Mouse (Mus musculus): ENCODE measurements around the gene Alox12.

Alox12 gene

DNA sequence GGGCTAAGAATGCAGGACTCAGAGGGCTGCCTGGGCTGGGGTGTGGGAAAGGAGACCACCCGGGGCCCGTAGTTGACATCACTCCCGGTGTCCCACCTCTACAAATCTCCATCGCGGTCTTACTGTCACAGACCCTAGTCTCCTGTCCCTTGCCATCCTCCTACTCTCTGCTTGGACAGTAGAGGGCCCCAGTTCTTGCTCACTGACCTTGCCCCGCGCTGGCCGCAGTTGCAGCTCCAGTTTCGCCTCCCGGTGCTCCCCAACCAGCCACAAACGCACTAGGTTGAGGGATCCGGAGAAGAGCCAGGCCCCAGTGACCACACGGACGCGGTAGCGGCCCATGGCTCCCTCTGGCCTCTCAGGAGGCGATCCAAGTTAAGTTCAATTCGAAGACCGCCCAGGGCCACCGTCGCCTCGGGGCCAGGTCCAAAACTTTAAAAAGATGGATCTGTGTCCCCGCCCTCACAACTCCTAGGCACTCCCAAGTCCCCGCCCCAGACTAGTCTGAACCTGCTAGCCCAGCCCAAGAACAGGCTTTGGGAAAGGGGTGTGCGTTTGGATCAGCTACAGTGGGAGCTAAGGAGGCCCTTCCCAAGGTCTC, at the start of gene Alox12:
Alox12 (minus strand) TSS at position 423 of the 601 bp plus-strand sequence.
- in situ Hi-C loops (cut with MboI) = no loop called here

DNA sequence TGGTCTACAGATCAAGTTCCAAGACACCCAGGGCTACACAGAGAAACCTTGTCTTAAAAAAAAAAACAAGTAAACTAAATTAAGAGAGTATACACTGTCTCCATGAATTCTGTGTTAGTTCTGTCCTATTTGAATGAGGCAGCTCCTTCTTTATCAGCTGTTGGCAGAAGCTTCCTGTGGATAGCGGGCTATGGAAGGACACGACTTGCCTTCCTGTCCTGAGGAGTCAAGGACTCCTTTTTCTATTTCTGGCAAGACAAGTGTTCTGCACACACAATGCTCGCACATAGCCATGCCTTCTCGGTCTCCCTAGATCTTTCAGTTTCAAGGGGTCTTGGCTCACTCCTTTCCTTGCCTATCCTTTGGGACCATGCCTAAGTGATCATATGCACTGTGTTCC, 47.1 kb upstream of the Alox12 start:
- in situ Hi-C loops (cut with MboI) = no loop called here

DNA sequence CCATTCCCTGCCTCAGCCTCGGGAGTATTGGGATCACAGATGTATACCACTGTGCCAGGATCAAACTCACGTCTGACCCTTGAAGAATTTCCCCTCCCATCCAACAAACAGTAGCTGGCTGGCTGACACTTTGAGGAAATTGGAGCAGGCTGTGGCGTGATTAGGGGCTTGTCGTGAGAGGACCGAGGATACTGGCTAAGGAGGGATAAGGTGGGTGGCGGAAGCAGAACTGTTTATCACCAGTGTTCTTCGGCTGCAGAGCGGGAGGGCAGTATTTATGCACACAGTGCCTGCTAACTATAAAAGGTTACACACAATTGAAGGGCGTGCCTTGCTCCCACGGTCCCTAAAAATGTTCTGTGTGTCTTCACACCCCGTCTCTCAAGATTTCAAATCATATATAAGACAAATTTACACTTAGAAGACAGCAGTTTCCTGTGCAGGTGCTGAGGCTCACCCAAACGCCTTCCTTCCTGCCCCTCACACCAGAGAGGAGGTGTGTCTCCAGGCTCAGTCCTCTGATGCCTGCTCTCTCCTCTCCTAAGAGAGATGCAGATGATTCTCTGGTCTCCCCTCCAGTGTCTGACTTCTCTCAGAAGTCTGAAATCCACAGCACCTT, 42.8 kb upstream of the Alox12 start:
- in situ Hi-C loops (cut with MboI) = no loop called here

DNA sequence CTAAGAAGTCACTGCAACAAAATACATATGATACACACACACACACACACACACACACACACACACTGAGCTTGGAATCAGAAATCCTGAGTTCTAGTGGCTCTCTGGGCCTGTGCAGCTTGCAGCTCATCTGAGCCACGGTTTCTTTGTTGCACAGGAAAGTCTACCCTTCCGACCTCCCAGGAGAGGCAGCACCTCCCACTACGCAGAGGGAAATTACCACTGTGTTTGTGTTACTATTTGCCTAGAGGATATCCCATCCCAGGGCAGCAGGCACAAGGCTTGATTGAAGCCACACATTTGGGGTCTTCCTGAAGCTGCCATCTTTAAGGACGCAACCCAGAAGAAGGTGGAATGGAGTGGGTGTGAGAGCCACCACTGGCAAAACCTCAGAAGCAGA, 42.3 kb upstream of the Alox12 start:
- in situ Hi-C loops (cut with MboI) = no loop called here

DNA sequence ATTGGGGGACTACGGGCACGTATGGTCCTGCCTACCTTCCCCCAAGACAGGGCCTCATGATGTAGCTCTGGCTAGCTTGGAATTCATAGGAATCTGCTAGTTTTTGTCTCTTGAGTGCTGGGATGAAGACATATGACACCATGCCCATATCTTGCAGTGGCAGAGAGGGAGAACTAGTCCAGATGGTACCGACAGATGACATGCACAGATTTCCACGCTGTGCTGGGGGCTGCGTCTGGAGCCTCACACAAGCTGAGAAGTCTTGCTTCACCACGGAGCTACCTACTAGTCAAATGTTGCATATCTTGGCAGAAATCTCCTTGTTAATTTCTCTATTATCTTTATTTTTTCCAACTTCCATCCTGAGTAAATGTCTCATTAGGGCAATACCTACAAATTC, 38.7 kb upstream of the Alox12 start:
- in situ Hi-C loops (cut with MboI) = no loop called here

DNA sequence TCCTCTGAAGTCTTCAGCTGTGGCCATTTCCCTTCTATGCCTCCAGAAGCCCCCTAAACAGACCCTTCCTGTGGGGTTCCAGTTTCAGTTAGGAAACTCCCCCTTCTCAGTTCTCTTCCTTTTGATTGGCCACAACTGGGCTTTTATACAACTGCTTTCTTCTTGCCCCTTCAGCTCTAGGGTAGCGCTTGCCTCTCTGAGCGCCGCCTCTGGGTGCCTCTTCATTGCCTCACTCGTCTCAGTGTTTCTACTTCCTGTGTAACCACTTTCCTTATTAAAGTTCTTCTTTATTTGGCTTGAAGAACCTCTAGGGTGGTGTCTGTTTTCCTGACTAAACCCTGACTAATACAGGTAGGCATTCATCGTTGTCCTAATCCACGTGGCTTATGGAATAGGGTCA, 36.1 kb upstream of the Alox12 start:
- in situ Hi-C loops (cut with MboI) = no loop called here

DNA sequence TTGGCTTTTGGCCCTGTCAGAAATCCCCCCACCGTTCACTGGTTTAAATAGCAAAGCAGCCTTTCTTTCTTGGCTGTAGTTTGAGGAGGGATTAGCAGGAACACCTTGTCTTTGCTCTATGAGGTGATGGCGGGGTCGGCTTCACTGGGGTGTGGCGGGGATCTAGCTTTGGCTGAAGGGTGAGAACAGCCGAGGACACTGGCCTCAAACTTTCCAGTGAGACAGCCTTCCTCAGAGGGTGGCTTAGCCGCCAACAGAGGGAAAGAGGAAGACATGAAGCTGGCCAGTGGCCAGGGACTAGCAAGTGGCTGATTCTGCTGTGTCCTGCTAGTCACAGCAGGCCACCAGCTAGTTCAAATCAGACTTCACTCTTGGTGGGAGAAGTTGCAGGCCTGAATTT, 34.1 kb upstream of the Alox12 start:
- in situ Hi-C loops (cut with MboI) = no loop called here

DNA sequence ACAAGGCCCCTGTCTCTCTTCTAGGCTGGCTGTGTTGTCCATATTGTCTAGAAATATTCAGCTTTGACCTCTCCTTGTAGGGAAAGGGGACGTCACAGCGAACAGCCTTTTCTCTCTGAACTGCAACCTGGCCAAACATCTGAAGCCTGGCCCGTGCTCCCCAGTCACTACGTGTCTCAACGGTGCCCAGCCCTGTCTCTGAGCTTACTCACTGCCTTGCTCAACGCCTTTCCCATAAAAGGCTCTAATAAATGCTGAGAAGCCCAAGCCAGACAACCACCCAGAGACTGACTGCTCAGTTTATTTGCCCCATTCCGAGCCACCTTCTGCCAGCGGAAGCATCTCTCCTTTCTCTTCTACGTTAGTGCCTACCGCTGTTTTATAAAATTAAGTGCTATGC, 32.9 kb upstream of the Alox12 start:
- in situ Hi-C loops (cut with MboI) = no loop called here

DNA sequence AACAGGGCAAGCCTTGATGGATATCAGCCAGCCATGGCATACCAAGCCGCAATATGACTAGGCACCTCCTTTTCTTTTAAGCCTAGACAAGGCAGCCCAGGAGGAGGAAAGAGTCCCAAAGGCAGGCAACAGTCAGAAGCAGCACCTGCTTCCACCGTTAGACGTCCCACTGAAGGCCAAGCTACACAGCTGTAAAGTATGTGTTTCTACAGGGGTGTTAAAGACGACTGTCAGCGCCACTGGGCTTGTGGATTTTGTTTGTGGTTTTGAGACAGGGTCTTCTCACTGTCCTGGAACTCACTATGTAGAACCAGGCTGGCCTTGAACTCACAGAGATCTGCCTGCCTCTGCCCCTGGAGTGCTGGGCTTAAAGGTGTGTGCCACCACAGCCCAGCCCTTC, 30.5 kb upstream of the Alox12 start:
- in situ Hi-C loops (cut with MboI) = no loop called here

DNA sequence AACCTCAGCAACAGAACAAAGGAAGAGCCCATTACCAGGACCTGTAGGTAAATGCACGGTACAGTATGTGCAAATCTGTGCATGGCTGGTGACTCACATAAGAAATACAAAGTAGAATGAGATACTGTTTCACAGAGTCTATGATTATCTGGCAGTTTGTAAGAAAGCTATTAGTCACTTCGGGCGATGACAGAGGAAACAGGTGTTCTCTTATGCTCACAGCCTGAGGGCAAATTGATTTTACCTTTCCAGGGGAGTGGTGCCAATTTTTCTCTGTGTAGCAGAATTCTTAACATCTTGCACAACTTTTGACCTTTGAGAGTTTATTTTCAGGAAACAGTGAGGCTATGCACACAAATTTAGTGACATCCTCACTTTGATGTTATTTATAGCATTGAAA, 29.6 kb upstream of the Alox12 start:
- in situ Hi-C loops (cut with MboI) = no loop called here

DNA sequence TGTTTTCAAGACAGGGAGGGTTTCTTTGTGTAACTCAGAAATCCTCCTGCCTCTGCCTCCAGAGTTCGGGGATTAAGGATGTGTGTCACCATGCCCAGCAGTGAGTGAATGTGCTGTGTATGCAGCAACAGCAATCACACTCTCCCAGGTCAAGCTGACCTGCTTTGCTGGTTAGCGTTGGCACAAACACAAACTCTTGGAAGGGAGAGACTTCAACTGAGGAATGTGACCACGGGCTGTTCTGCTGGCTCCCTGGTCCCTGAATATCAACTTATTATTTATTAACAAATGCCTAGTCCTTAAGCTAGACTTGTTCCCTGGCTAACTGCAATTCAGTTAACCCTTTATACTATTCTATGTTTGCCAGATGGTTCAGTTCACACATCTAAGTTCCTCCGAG, 28.5 kb upstream of the Alox12 start:
- in situ Hi-C loops (cut with MboI) = no loop called here

DNA sequence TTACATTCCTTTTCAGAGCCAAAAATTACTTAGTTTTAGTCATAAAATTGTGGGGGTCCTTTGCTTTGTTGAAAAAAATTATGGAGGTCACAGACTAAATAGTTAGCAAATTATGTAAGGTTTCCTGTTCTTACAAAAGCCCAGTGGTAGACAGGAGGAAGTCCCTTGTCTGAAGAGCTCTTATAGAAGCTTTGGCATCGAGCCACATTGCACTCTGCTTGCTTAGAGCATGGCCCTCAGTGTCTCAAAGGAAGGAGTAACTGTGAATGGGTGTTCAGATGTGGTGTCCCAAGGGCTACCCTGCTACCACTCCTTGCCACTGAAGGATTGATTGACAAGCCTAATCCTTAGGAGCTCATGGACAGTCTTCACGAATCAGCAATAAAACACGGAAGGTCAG, 25.3 kb upstream of the Alox12 start:
- in situ Hi-C loops (cut with MboI) = no loop called here

DNA sequence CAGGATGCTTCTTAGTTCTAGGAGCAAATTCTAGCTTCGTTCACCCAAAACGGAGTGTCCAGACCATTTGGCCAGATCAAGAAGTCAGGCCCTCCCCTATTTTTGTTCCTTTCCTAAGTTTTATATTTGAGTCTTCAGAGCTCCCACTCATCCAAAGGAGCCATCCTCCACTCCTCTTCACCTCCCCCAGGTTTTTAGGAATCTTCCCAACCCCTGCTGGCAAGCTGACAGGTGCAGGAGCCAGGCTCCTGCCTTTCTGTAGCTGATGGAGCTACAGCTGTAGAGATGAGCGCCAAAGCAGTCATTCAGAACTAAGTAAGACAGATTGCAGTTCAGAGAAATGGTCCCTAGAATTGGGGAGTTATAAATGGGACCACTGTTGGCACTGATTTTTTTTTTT, 23.8 kb upstream of the Alox12 start:
- in situ Hi-C loops (cut with MboI) = no loop called here

DNA sequence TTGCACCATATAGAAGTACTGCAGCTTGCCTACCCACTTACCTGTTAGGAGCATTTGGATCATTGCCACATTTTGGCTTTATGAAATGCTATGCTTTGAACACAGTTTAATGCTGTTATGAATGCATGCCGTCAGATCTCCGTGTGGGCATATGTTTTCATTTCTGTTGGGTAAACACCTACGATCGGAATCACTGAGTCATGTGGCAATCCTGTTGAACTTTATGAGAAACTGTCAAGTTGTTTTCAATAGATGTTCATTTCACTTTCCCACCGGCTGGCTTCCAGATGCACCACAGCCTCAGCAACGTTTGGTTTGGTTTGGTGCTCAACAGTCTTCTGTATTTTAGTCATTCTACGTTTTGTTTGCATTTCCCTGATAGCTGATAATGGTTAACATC, 16.5 kb upstream of the Alox12 start:
- in situ Hi-C loops (cut with MboI) = no loop called here

DNA sequence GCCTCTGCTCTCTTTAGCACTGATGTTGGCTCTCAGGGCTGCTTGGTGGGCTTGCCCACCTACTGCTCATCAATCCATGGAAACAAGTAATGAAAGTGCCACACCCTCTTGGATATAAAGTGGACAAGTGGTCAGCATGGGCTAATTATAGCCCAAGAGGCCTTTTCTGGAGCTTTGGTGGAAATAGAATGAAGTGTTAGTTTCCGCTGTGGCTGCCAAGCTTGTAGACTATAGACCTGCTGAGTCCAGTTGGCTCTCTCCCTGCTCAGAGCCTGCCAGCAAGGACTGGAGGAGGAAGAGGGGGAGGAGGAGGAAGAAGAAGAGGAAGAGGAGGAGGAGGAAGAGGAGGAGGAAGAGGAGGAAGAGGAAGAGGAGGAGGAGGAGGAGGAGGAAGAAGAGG, 11.3 kb upstream of the Alox12 start:
- in situ Hi-C loops (cut with MboI) = no loop called here

DNA sequence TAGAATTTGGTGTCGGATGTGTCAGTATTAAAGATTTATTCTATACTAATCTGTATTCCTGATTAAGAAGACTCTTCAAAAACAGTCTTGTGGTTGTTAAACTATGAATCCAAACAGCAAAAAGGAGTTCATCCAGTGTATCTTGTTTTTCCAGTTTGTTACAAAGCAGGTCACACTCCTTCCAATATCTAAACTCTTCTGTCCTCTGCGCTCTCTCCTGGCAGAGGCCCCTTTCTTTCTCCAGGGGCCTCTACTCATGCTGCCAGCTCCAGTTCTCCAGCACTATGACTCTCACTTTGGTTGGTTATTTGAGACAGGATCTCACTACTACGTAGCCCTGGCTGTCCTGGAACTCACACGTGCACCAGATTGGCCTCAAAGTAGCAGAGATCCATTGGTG, 10.7 kb upstream of the Alox12 start:
- in situ Hi-C loops (cut with MboI) = no loop called here

DNA sequence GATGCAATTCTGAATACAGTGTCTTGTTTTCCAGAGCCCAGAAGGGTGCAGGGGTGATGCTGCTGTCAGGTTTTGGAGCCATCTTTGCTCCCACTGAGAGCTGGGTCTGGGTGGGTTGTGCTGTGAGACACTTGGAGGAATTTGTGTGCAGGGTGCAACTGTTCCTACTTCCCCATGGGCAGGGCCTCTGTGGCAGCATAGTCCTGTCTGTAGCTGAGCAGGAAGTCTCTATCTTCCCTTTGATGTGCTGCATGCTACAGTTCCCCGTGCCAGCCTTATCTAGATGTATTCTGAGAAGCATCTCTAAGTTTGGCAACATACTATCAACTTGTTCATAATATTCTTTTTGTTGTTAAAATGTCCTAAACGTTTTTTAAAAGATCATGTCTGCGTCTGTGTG, 10.1 kb upstream of the Alox12 start:
- in situ Hi-C loops (cut with MboI) = no loop called here

DNA sequence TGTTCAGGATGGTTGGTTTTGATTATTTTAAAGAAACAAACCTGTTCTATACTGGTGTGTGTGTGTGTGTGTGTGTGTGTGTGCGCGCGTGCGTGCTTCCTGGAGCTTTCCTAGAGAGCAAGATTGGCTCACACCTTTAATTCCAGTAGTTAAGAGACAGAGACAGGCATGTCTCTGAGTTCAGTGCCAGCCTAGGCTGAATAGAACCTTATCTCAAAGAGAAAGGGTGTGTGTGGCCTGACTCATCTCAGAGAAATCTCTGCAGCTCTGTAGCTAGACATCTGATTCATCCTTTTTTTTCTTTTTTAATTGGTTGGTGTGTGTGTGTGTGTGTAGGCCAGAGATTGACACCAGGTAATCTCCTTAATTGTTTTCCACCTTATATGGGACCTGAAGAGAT, 3.9 kb upstream of the Alox12 start:
- in situ Hi-C loops (cut with MboI) = no loop called here

DNA sequence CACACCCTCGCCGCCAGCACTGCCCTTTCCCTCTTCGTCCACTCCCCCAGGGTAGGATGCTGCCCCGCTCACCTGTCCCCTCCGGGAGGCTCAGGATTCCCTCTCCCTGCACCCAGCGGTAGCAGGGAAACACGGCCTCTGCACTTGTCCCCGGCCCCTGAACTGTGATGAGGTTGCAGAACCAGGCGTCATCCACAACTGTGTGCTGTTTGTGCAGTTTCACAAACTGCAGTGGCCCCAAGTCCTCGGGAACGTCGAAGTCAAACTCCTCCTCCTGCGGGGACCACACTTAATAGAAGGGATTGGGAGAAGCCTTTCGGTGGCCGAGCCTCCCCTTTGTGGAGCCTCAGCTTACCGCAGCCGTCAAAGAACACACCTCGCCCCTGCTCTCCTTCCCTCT, 816 bp downstream of the Alox12 start:
- in situ Hi-C loops (cut with MboI) = no loop called here

DNA sequence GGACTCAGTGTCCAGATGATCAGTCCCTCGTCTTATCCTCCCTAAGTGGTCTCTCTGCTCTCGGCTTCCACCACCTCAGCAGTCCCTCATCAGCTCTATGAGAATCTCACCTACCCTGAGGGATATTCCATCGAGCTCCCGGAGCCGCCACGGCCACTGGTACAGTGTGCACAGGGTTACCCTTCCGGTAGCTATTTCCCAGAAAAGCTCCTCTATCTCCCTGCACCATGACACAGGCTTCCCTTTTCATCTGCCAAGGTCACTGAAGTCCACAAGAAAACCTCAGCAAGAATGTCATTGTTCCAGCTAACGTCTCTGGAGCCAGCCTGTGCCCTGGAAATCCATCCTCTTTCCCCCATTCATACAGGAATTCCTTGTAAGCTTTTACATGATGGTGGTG, 3.3 kb downstream of the Alox12 start:
- in situ Hi-C loops (cut with MboI) = no loop called here

DNA sequence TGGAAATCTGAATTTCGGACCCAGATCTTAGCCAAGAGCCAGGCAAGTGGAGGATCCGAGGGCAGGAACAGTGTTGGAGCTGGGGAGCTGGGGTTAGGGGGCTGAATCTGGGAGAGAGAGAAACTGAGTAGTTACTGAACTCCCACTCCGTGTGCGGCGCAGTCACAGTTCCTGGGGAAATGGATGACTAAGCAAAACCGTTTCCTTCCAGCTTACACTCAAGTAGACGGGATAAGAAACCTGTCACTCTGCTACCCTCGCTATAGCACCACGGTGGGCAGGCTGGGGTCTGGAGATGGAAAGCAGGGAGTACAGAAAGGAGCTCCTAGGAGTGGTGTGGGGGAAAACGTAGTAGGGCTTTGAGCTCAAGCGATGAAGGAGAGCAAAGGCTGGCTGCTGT, 5.0 kb downstream of the Alox12 start:
- in situ Hi-C loops (cut with MboI) = no loop called here

DNA sequence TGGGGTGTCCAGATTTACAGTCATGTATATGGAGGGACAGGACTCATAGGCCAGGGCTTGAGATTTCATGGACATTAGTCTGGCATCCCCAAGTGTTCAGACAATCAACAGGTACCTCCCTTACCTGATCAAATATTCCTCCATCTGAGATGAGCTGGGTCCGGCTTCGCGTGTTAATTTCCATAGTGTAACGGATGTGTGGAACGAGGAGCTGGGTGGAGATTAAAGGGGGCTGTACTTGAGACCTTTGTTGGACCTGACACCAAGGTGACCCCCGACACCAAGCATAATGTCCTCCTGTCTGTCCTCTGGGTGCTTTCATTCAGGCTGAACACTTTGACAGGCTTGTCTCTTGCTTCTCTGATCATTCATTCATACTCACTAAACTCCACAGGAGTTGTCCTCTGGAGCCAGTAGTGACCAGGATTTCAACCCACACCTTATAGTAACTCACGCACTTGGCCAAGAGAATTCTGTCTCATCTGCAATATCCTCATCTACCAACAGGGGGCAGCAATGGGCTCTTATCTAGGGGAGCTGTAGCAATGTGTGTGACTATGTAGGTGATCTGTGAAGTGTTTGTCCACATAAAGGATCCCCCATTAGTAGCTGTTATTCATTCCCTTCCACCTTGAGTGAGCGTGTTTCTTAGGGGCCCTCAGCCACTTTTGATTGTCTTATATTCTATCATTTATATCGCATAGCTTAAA, 7.9 kb downstream of the Alox12 start:
- in situ Hi-C loops (cut with MboI) = no loop called here

DNA sequence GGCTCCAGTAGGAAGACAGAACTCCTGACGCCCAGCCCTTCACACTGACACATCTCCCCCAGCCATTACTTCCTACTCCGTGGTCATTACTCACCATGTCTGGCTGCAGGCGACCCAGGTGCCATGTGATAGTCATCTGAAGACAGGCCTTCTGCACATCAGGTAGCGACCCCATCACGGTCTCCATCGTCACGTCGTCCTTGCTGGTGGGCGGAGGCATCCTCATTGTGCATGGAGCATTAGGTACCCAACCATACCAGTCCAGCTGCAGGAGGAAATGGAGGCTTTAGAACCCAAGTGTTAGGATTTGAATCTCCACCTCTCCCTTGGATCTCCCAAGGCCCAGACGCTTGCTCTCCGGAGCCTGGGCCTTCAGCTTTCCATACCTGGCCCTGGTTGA, 12.6 kb downstream of the Alox12 start:
- in situ Hi-C loops (cut with MboI) = no loop called here
